Mouse (Mus musculus) limb, embryonic 14.5 days (tissue): Measurements from ENCODE around the gene Ttc16. TPM values are rescaled to one million over a fixed set of nuclear protein-coding genes. Genes with fewer than 3 reads are reported as not detected.
A peak's percentile ranks its signal among the peaks of the same experiment; 100 is the strongest.

ENCODE experiments used
- ATAC-seq: fragments of 200-750 bp; cut with Nextera tagmentation; 2 replicates; pipeline ENCODE4 v1.8.0; 2017; ENCODE audit warnings: low read depth, moderate number of reproducible peaks, moderate TSS enrichment; ENCODE audit not compliant: low FRiP score
- DNase-seq: peaks from one replicate; pipeline ENCODE4 v3.0.0-alpha.2; 2015; ENCODE audit warnings: low spot score
- H3K27ac ChIP-seq: fragments of 300-500 bp; sonication (generic); replicated peaks from 2 replicates; pipeline ENCODE4 v1.5.1; 2014; ENCODE audit warnings: low read depth, mild to moderate bottlenecking, low read length, moderate library complexity, mixed read lengths
- H3K27me3 ChIP-seq: fragments of 300-500 bp; sonication (generic); 2 replicates; pipeline ENCODE4 v1.6.1; 2014; ENCODE audit warnings: low read length, mixed read lengths; ENCODE audit not compliant: control insufficient read depth, insufficient read depth
- H3K36me3 ChIP-seq: fragments of 300-500 bp; sonication (generic); 2 replicates; pipeline ENCODE4 v1.6.1; 2014; ENCODE audit warnings: mild to moderate bottlenecking, low read length, moderate library complexity, mixed read lengths; ENCODE audit not compliant: control insufficient read depth, insufficient read depth
- H3K4me1 ChIP-seq: fragments of 300-500 bp; sonication (generic); 2 replicates; pipeline ENCODE4 v1.6.1; 2014; ENCODE audit warnings: antibody characterized with exemption, low read length, mixed read lengths; ENCODE audit not compliant: control insufficient read depth, insufficient read depth
- H3K4me2 ChIP-seq: fragments of 300-500 bp; sonication (generic); replicated peaks from 2 replicates; pipeline ENCODE4 v1.6.1; 2014; ENCODE audit warnings: low read depth, mild to moderate bottlenecking, low read length, moderate library complexity; ENCODE audit not compliant: severe bottlenecking
- H3K4me3 ChIP-seq: fragments of 300-500 bp; sonication (generic); replicated peaks from 2 replicates; pipeline ENCODE4 v1.5.1; 2014; ENCODE audit warnings: low read length
- H3K9ac ChIP-seq: fragments of 300-500 bp; sonication (generic); 2 replicates; pipeline ENCODE4 v1.6.1; 2014; ENCODE audit warnings: mild to moderate bottlenecking, low read depth, low read length, moderate library complexity; ENCODE audit not compliant: severe bottlenecking
- H3K9me3 ChIP-seq: fragments of 300-500 bp; sonication (generic); 2 replicates; pipeline ENCODE4 v1.6.1; 2016; ENCODE audit warnings: low read length; ENCODE audit not compliant: control insufficient read depth
- POLR2A ChIP-seq: fragments of 200-500 bp; IDR thresholded peaks from 2 replicates; pipeline ENCODE4 v1.8.0; 2012; ENCODE audit warnings: inconsistent platforms, mild to moderate bottlenecking, moderate library complexity, borderline replicate concordance; ENCODE audit not compliant: insufficient read depth, insufficient read length; ENCODE audit errors: extremely low read depth
- WGBS: fragments of 180-500 bp; shearing (Covaris S2); extraction: QIAGEN DNeasy Blood & Tissue Kit; methylation state at CpG from one replicate; pipeline ENCODE4 v1.1.7; 2014; 5-methylcytosine and 5-hydroxymethylcytosine counted together
- polyA plus RNA-seq, 2 experiments: library from polyadenylated mRNA; depleted of rRNA in 1 of 2; stranded (reverse) in 1 of 2; unstranded in 1 of 2; fragments of >200 nt; fragmentation: Nextera tagmentation in 1 of 2; extraction: Ambion mirVana in 1 of 2; gene quantifications; 2 replicates each; pipeline versions ENCODE4 v1.2.1 to v1.2.3; 2012 to 2014

The Ttc16 gene
- polyA plus RNA-seq, 2 experiments: 0.15 to 0.47 TPM

- no peak overlapping the region for H3K9ac ChIP-seq
- no peaks in the 10 kb centered on the region for H3K9me3 ChIP-seq
- no peaks in the 10 kb centered on the region for H3K27me3 ChIP-seq
- H3K4me1 ChIP-seq: peaks cover 7% of the 10 kb centered on the region; the same call in 1 of the 2 replicates
- 78% methylated on average over 6 of the region's 6 CpGs for WGBS
- H3K36me3 ChIP-seq: peaks cover 11% of the 10 kb centered on the region; the same call in 1 of the 2 replicates
- ATAC-seq: no peak
- no peak for TF ChIP-seq POLR2A
- no peak overlapping the region for H3K27ac ChIP-seq
- DNase-seq: no peak
- no peak overlapping the region for H3K4me3 ChIP-seq
- no peak overlapping the region for H3K4me2 ChIP-seq
Observed at GRCm38 (mm10) chr2:32822643-32823042, 47.2 kb upstream of the Ttc16 start.

DNA sequence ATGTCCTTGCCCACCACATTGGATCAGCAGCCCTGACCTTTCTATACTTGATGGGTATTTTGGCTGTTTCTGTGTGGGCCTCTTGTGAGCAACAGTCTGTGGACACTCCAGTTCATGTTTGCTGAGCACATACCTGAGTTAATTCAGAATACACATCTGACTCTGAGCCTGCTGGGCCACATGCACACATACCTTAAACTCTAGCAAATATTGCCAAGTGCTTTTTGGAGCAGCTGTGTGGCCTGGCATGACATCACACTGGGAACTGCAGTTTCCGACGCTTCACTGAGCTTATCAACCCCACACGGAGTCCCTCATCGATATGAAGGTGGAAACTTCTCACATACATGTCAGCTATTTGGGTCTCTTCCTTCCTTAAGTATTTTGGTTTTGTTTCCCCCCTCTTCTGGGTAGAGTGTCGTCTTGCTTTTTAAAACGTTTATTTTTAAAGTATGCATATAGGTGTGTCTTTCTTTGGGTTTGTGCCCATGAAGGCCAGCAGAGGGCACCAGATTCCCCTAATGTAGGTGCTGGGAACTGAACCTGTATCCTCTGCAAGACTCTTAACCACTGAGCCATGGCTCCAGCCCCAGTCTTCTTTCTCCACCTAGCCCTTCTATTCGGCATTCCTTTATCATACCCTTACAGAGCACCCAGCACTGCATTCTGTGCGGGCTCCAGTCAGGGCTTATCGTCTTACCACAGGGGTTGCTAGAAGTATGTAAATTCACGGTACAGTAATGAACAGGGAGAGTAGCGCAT lies 45.8 kb upstream of the Ttc16 start:
- ATAC-seq (no peak), DNase-seq (no peak)
- Histone ChIP-seq H3K9ac (no peak overlapping the region), H3K4me1 (peaks cover 18% of the 10 kb centered on the region), H3K36me3 (peaks cover 11% of the 10 kb centered on the region; the same call in 1 of the 2 replicates), H3K4me2 (no peak overlapping the region), H3K4me3 (no peak overlapping the region), H3K9me3 (no peaks in the 10 kb centered on the region), H3K27ac (no peak overlapping the region), H3K27me3 (no peaks in the 10 kb centered on the region)
- TF ChIP-seq POLR2A: no peak
- 68% methylated on average over 11 of the region's 11 CpGs for WGBS

- no peak for TF ChIP-seq POLR2A
- no peak for DNase-seq
- WGBS: 90% methylated on average over 5 of the region's 5 CpGs
Observed at GRCm38 (mm10) chr2:32818208-32818607, 42.8 kb upstream of the Ttc16 start.

DNA sequence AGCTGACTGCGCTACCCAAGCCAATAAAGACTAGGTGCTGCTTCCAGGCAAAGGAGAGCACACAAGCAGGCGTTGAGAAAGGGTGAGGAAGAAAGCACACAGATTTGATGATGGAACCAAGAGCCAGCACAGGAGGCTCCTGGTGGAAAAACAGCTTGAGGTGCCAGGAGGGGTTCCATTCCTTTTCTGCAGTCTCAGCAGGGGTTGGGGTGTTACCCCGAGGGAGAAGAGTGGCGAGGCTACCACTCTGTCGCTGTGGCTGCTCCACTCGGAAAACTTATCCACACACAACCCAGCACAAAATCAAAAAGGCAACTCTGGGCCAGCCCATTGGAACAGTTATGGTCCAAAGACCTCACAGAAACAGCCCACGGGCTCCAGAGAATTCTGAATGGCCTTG lies 42.2 kb upstream of the Ttc16 start:
- peak overlapping the region; percentile 63 for H3K27ac ChIP-seq
- H3K4me2 ChIP-seq: 0 out of 2 replicates have a peak overlapping the region, but pooled peaks have one; percentile 19
- DNase-seq: no peak
- no peaks in the 10 kb centered on the region for H3K9me3 ChIP-seq
- no peaks in the 10 kb centered on the region for H3K27me3 ChIP-seq
- H3K36me3 ChIP-seq: peaks cover 20% of the 10 kb centered on the region
- no peak for ATAC-seq
- H3K4me1 ChIP-seq: peaks cover 14% of the 10 kb centered on the region
- no peak for TF ChIP-seq POLR2A
- 46% methylated on average over 7 of the region's 7 CpGs for WGBS
- no peak overlapping the region for H3K4me3 ChIP-seq
- H3K9ac ChIP-seq: peak overlapping the region; percentile 31; the same call in 1 of the 2 replicates

More at GRCm38 (mm10) chr2:32818208-32818607, 42.8 kb upstream of the Ttc16 start:
- Histone ChIP-seq H3K4me2 (no peak overlapping the region), H3K4me3 (no peak overlapping the region), H3K36me3 (peaks cover 16% of the 10 kb centered on the region), H3K9ac (no peak overlapping the region), H3K27ac (no peak overlapping the region), H3K4me1 (peaks cover 14% of the 10 kb centered on the region), H3K9me3 (no peaks in the 10 kb centered on the region), H3K27me3 (no peaks in the 10 kb centered on the region)
- ATAC-seq: no peak

DNA sequence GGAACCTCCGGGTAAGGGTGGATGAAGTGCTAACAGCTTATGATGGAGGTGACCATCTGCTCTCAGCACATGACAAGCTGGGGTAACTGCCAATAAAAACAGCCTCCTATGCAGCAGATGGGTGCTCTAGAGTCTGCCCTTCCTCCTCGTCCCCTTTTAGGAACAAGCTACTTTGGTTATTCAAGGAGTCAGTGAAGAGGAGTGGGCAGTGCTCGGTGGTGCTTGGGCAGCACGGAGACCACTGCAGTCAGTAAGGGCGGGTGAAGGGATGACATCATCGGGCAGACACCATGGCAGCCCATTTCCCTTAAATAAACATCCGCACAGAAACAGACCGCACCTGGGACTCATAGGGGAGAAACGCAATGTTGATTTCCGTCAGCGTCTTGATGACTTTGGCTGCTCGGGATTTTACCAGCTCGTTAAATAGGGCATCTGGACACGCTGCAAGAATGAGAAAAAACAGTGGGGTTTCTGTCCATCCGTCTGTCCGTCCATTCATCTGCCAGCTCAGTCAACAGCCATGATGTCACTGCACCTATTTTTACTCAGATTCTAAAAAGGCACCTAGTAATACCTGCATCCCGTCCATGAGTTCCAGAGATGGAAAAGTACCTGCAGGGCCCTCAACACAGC lies 41.6 kb upstream of the Ttc16 start:
- Histone ChIP-seq H3K4me1 (peaks cover 14% of the 10 kb centered on the region), H3K27me3 (no peaks in the 10 kb centered on the region), H3K9ac (peak overlapping the region; percentile 31; the same call in 1 of the 2 replicates), H3K9me3 (no peaks in the 10 kb centered on the region), H3K4me3 (no peak overlapping the region), H3K4me2 (0 out of 2 replicates have a peak overlapping the region, but pooled peaks have one; percentile 19), H3K27ac (peak overlapping the region; percentile 63), H3K36me3 (peaks cover 22% of the 10 kb centered on the region)
- WGBS: 27% methylated on average over 17 of the region's 17 CpGs
- no peak for TF ChIP-seq POLR2A
- ATAC-seq (peak; percentile 60), DNase-seq (peak; percentile 46)
